Mouse (Mus musculus): ENCODE results near the gene Fam71a. TPM values are rescaled to one million over a fixed set of nuclear protein-coding genes. Genes with fewer than 3 reads are reported as not detected.

Fam71a gene
- polyA plus RNA-seq, 1 experiment from 2014 or later, result not detected

GRCm38 (mm10) chr1:191123696-191124095, 40.9 kb downstream of the Fam71a start:
- Histone ChIP-seq H3K9me3 (ENCODE audit: control insufficient read depth, low read length) (no peaks in the 10 kb centered on the region), H3K9ac (ENCODE audit: low read length) (no peak overlapping the region), H3K4me2 (ENCODE audit: low read depth, low read length, severe bottlenecking) (no peak overlapping the region), H3K27ac (ENCODE audit: low read depth, low read length) (no peak overlapping the region), H3K27me3 (ENCODE audit: control insufficient read depth, insufficient read depth, low read length) (peaks cover 4% of the 10 kb centered on the region; the same call in 1 of the 2 replicates), H3K36me3 (ENCODE audit: control insufficient read depth, insufficient read depth, low read length) (no peaks in the 10 kb centered on the region), H3K4me1 (replicated peaks; ENCODE audit: control insufficient read depth, insufficient read depth, low read length) (no peaks in the 10 kb centered on the region), H3K4me3 (ENCODE audit: low read depth, low read length) (no peak overlapping the region)
- DNase-seq (ENCODE audit: low spot score) (no peak), ATAC-seq (replicated peaks; ENCODE audit: low FRiP score) (no peak)
- WGBS, result 81% methylated on average over 2 of the region's 2 CpGs

- H3K27me3 ChIP-seq (ENCODE audit: control insufficient read depth, insufficient read depth, low read length), result peaks cover 4% of the 10 kb centered on the region; the same call in 1 of the 2 replicates
- H3K4me1 ChIP-seq (replicated peaks; ENCODE audit: control insufficient read depth, insufficient read depth, low read length), result no peaks in the 10 kb centered on the region
- H3K36me3 ChIP-seq (ENCODE audit: control insufficient read depth, insufficient read depth, low read length), result no peaks in the 10 kb centered on the region
- no peak overlapping the region for H3K4me2 ChIP-seq (ENCODE audit: low read depth, low read length, severe bottlenecking)
- no peak for DNase-seq (ENCODE audit: low spot score)
- H3K4me3 ChIP-seq (ENCODE audit: low read depth, low read length), result no peak overlapping the region
- ATAC-seq (replicated peaks; ENCODE audit: low FRiP score), result no peak
- no peak overlapping the region for H3K9ac ChIP-seq (ENCODE audit: low read length)
- no peaks in the 10 kb centered on the region for H3K9me3 ChIP-seq (ENCODE audit: control insufficient read depth, low read length)
- 90% methylated on average over 3 of the region's 3 CpGs for WGBS
- no peak overlapping the region for H3K27ac ChIP-seq (ENCODE audit: low read depth, low read length)
Measured at GRCm38 (mm10) chr1:191122744-191123143, 41.9 kb downstream of the Fam71a start.

- no peak for ATAC-seq (replicated peaks; ENCODE audit: low FRiP score)
Measured at GRCm38 (mm10) chr1:191115514-191116238, 48.9 kb downstream of the Fam71a start.

GRCm38 (mm10) chr1:191114868-191115267, 49.7 kb downstream of the Fam71a start:
- no peak for ATAC-seq (replicated peaks; ENCODE audit: low FRiP score)
- H3K9ac ChIP-seq (ENCODE audit: low read length), result no peak overlapping the region
- H3K4me3 ChIP-seq (ENCODE audit: low read depth, low read length), result no peak overlapping the region
- no peaks in the 10 kb centered on the region for H3K27me3 ChIP-seq (ENCODE audit: control insufficient read depth, insufficient read depth, low read length)
- H3K4me2 ChIP-seq (ENCODE audit: low read depth, low read length, severe bottlenecking), result no peak overlapping the region
- H3K27ac ChIP-seq (ENCODE audit: low read depth, low read length), result no peak overlapping the region
- H3K36me3 ChIP-seq (ENCODE audit: control insufficient read depth, insufficient read depth, low read length), result no peaks in the 10 kb centered on the region
- 81% methylated on average over 7 of the region's 7 CpGs for WGBS
- no peak for DNase-seq (ENCODE audit: low spot score)
- H3K4me1 ChIP-seq (replicated peaks; ENCODE audit: control insufficient read depth, insufficient read depth, low read length), result no peaks in the 10 kb centered on the region
- H3K9me3 ChIP-seq (ENCODE audit: control insufficient read depth, low read length), result no peaks in the 10 kb centered on the region

More at GRCm38 (mm10) chr1:191115514-191116238, 48.9 kb downstream of the Fam71a start:
- H3K4me2 ChIP-seq (ENCODE audit: low read depth, low read length, severe bottlenecking), result no peak overlapping the region
- no peak overlapping the region for H3K27ac ChIP-seq (ENCODE audit: low read depth, low read length)
- 82% methylated on average over 11 of the region's 11 CpGs for WGBS
- no peak overlapping the region for H3K4me3 ChIP-seq (ENCODE audit: low read depth, low read length)
- DNase-seq (ENCODE audit: low spot score), result no peak
- no peaks in the 10 kb centered on the region for H3K9me3 ChIP-seq (ENCODE audit: control insufficient read depth, low read length)
- no peaks in the 10 kb centered on the region for H3K4me1 ChIP-seq (replicated peaks; ENCODE audit: control insufficient read depth, insufficient read depth, low read length)
- H3K27me3 ChIP-seq (ENCODE audit: control insufficient read depth, insufficient read depth, low read length), result no peaks in the 10 kb centered on the region
- H3K9ac ChIP-seq (ENCODE audit: low read length), result no peak overlapping the region
- H3K36me3 ChIP-seq (ENCODE audit: control insufficient read depth, insufficient read depth, low read length), result no peaks in the 10 kb centered on the region

Other genes with a start within 250 kb of the Fam71a start
- gene Angel2, start 239.7 kb downstream of the Fam71a start, polyA plus RNA-seq (2014; fragmentation: Nextera tagmentation; extraction: Ambion mirVana), result 58.3 and 61.5 TPM in 2 replicates
- gene Vash2, start 185.5 kb downstream of the Fam71a start, polyA plus RNA-seq (2014; fragmentation: Nextera tagmentation; extraction: Ambion mirVana), result 53.2 and 54.0 TPM in 2 replicates
- gene Flvcr1, start 138.7 kb downstream of the Fam71a start, polyA plus RNA-seq (2014; fragmentation: Nextera tagmentation; extraction: Ambion mirVana), result 12.3 and 14.0 TPM in 2 replicates
- not detected in 2 replicates for gene Spata45, start 128.2 kb downstream of the Fam71a start, polyA plus RNA-seq (2014; fragmentation: Nextera tagmentation; extraction: Ambion mirVana)
- 10.9 and 11.5 TPM in 2 replicates for gene Tatdn3, start 101.9 kb downstream of the Fam71a start, polyA plus RNA-seq (2014; fragmentation: Nextera tagmentation; extraction: Ambion mirVana)
- 29.9 and 34.3 TPM in 2 replicates for gene Nsl1, start 101.8 kb downstream of the Fam71a start, polyA plus RNA-seq (2014; fragmentation: Nextera tagmentation; extraction: Ambion mirVana)
- gene Batf3, start 67.0 kb downstream of the Fam71a start, polyA plus RNA-seq (2014; fragmentation: Nextera tagmentation; extraction: Ambion mirVana), result 6.0 and 6.1 TPM in 2 replicates
- gene Atf3, start 53.2 kb upstream of the Fam71a start, polyA plus RNA-seq (2014; fragmentation: Nextera tagmentation; extraction: Ambion mirVana), result 2.0 and 2.4 TPM in 2 replicates
- 57.6 and 57.8 TPM in 2 replicates for gene Nenf, start 153.4 kb upstream of the Fam71a start, polyA plus RNA-seq (2014; fragmentation: Nextera tagmentation; extraction: Ambion mirVana)
- gene Tmem206, start 161.1 kb upstream of the Fam71a start, polyA plus RNA-seq (2014; fragmentation: Nextera tagmentation; extraction: Ambion mirVana), result 34.2 and 35.5 TPM in 2 replicates
- gene Ppp2r5a, start 238.5 kb upstream of the Fam71a start, polyA plus RNA-seq (2014; fragmentation: Nextera tagmentation; extraction: Ambion mirVana), result 19.4 and 21.9 TPM in 2 replicates

All from forebrain, embryonic 11.5 days (tissue).